Mouse (Mus musculus) embryo, embryonic 10 days (tissue): ENCODE results near the gene Tekt3.

Source experiments
- DNase-seq: peaks from one replicate; pipeline ENCODE4 v3.0.0-alpha.2; 2015; ENCODE audit warnings: low spot score

The Tekt3 gene

DNA sequence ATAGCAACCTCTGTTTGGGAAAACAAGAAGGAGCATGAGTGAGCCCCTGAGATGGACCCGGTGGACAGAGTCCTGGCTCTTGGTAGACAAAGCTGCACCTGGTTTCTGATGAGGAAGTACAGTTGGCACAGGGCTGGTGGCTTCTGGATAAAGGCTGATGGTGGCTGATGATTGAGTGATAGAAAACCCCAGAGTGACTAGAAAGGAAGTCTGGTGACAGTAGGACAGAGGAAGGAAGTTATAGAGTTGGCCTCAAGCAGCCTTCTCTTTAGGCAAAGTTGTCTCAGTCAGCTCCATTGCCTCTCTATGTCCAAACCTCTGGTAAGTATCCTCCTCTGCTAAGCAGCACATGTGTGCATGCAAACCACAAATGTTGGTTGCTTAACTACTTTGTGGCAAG is 1.5 kb upstream of the Tekt3 start:
- DNase-seq = no peak

DNA sequence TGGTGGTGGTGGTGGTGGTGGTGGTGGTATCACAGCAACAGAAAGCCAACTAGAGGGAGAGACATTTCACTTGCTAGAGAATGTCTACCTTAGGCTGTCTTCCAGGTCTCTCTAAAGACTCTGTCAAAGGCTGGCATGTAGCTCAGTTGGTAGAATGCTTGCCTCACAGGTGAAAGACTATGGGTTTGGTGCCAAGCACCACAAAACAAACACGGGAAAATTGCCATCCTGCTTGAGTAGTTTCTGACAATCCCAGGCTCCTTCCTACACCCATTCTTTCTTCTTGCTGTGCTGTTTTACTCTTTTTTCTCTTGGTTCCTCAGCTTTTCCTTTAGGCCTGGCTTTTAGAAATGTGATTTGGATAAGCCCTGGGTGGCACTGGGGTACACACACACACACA is 5.1 kb downstream of the Tekt3 start:
- no peak for DNase-seq

DNA sequence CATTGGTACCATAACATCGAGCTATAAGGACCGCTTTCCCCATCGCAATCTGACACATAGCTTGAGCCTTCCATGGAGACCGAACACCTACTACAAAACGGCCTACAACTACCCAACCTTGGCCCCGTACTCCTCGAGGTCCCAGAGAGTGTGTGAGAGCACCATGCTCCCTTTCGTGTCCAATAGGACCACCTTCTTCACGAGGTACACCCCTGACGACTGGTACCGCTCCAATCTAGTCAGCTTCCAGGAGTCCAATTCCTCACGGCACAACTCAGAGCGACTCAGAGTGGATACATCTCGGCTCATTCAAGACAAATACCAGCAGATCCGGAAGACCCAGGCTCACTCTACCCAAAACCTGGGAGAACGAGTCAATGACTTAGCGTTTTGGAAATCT is 8.6 kb downstream of the Tekt3 start:
- no peak for DNase-seq

DNA sequence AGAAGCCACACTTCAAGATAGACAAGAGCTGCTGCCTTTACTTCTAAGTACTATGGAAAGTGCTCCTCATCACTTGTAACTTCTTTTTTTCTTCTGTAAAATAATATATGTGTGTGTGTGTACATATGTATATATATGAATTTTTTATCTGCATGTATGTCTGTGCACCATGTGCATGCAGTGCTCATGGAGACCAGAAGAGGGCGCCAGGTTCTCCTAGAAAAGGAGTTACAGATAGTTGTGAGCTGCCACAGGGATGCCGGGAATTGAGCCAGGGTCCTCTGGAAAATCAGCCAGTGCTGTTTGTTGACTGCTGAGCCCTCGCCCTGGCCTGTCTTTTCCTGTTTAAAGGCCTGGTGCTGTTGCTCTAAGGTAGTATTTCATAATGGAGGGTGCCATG is 23.1 kb downstream of the Tekt3 start:
- DNase-seq = no peak

DNA sequence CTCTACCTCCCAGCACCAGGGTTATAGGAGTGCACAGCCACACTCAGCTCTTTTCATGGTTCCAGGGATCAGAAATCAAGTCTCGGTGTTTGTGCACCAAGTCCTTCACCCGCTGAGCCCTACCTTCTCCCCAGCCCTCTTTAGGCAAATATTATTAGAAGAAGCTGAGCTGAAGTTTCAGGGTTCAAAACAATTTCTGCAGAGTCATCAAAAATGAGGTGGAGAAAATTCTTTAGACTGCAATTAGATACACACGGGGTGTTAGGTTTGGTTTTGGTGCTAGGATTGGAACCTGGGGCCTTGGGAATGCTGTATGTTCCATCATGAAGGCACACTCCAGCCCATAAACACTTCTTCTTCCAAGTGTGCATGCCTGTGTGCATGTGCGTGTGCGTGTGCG is 27.2 kb downstream of the Tekt3 start:
- no peak for DNase-seq

DNA sequence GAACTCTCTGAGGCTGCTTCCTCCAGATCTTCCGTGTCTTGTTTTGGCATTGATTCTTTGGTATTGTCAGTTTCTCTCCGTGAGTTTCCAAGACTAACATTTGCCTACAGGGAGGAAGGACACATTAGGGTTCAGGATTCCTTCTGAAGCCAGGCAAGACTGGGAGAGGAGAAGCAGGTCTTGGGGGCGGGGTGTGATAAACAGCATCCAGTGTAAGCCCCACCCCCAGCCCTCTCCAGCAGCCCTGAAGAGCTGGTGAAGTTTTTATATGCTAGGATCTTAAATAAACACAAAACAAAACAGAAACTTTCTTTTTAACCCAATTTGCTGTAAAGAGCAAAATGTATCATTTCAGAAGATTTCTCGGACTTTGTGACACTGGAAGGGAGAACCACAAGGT is 28.8 kb downstream of the Tekt3 start:
- DNase-seq = no peak

DNA sequence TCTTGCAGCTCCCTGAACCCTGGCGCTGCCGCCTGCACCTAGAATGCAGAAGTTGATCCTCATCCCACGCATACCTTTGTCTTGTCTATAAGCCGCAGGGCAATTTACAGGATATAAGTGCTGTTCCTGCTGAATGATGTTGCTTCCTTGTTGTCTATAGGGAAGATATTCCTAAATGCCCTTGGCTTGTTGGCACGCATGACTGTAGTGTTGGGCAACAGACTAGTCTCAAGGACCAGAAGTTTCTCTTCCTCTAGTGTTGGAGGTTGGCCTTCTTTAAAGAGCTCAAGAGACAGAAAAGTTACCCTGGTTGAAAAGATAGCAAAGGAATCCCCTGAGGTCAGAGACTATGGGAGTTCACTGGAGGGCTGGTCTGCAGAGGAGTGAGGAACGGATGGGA is 29.5 kb downstream of the Tekt3 start:
- DNase-seq = no peak

DNA sequence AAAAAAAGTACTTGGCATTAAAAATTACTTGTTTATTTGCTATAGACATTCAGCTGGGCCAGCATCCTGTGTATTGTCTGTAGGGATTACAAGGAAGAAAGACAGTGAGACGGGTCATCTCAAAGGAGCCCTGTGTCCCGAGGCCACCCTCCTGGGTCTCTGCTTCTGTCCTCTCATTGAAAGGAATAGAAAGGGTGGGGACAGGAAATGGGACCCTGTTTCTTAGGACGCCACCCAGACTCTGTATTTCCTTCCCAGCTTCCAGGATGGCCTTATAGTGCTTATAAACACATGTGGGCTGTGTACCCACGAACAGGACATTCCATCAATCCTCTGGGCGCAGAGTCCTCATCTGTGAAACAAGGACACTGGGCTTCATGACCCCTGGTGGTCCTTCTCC is 30.8 kb downstream of the Tekt3 start:
- DNase-seq = no peak

DNA sequence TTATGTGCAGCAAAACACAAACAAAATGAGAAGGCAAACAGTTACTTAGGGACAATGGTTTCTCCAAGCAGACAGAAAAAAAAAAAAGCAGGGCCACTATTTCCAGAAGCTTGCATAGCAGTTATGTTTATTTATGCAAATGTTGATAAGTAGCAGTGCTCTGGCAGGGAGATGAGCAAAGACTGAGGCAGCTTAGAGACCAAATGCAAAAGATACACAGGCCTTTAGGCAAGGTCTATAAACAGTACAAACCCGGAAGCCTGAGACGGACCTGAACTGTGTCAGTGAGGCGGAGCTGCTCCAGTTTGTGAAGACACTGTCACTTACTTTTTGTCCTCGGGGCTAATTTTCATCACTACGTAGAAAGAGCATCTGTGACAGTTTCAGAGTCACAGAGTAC is 32.1 kb downstream of the Tekt3 start:
- DNase-seq = no peak

DNA sequence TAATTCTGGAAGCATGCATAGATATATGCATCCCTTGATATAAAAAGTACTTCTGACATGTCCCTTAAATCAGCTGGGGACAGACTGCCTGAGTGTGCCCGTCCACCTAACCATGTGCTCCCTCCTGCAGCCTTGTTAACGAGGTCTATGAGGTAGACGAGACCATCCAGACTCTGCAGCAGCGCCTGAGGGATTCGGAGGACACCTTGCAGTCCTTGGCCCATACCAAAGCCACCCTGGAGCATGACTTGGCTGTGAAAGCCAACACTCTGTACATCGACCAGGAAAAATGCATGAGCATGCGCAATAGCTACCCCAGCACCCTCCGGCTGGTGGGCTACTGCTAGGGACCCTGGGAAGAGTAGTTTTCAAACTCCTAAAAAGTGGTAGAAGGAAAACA is 33.0 kb downstream of the Tekt3 start:
- no peak for DNase-seq

DNA sequence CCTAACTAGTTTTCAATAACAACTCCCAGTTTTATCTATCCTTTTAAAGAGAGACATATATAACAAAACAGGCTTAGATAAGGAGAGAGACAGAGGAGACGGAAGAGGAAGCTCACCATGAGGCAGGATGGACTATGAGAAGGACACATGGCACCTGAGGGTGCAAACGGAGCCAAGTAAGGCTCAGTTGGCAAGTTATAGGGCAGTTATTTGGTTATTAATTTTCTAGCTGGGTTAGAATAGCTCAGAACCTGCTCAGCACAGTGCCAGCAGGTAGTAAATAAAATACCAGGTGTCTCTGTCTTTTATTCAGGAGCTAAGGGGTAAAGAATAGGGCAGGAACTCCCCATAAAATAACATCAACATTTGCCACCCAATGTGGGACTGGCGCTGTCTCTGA is 36.6 kb downstream of the Tekt3 start:
- DNase-seq = no peak

DNA sequence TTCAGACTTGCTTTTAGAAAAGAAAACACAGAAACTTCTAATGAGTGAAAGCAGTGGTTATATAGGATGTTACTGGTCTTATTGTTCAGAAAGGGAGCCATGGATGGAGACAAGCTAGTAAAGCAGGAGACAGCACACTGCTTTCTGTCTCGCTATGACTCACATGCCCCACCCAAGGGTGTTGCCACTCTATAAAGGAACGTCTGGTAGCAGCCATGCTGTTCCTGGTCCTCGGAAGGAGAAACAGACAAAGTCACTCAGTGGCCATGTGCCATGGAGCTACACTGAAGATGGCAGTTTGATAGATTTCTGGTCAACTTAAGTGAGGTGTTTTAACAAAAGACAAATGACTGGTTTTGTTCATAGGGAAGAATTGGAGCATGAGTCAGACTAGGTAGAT is 37.9 kb downstream of the Tekt3 start:
- DNase-seq = no peak

DNA sequence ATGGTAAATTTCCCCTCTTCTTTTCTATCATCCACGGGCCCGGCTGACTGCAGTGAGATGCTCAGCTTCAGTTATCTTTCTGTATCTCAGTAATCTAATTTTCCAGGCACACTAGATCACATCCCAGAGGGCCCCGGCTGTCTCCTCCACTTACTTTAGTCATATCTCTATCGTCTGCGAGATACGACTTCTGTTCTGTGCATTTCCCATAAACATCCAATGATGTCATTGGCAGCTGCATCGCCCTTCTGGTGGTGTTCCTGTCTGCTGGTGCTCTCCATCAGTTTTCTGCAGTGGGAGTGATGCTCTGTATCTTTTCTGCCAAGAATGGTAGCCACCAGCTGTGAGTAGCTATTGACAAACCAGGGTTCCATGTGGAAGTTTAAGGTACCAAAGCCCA is 41.8 kb downstream of the Tekt3 start:
- DNase-seq = no peak

DNA sequence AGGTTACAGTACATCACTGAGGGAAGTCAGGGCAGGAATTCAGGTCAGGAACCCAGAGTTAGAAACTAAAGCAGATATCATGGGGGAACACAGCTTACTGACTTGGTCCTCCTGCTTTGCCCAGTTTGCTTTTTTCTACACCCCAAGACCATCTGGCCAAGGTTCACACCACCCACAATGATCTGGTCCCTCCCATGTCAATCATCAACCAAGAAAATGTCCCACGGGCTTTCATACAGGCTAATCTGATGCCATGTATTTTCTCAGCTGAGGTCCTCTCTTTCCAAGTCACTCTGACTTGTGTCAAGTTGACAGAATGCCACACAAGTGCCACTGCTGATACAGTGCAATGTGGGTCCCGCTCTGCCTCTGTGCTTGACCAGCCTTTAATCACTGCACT is 42.6 kb downstream of the Tekt3 start:
- no peak for DNase-seq

DNA sequence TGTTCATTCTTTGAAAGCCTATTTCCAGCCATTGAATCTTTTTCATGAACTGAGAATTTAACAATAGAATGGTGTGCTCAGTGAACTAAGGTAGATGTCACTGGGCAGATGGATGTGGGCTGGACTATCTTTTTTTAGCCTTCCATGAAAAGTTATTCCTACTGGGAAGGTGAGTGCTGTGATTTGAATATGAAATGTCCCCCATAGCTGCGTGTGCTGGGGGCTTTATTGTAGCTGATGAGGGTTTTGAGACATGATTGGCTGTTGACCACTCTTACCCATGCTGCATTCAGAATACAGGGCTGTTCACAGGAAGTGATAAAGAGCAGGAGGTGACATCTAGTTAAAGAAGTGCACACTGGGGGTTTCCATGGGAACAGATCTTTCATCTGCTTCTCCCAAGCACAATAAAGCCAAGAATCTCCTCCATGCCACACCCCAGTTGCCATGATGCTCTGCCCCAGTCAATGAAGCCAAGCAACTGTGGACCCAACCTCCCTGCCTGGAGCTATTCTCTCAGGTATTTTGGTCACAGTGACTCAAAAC is 47.8 kb downstream of the Tekt3 start:
- no peak for DNase-seq

DNA sequence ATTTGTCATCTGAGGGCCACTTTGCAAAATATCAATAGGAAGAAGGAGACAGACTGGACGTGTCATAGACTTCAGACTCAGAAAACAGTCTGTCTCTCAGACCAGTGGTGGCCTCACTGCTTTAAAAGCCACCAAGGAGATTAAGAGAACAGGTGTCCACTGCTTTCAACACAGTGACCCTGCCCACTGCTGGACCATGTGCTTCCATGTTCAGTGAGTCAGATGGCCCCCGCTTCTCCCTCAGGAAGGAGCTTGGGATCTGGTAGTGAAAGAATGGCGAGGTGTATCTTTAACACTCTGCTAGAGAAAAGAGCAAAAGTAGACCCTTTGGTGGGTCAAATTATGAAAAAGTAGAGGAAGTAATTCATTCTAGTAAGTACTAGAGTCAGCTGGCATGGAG is 48.9 kb downstream of the Tekt3 start:
- DNase-seq = no peak

DNA sequence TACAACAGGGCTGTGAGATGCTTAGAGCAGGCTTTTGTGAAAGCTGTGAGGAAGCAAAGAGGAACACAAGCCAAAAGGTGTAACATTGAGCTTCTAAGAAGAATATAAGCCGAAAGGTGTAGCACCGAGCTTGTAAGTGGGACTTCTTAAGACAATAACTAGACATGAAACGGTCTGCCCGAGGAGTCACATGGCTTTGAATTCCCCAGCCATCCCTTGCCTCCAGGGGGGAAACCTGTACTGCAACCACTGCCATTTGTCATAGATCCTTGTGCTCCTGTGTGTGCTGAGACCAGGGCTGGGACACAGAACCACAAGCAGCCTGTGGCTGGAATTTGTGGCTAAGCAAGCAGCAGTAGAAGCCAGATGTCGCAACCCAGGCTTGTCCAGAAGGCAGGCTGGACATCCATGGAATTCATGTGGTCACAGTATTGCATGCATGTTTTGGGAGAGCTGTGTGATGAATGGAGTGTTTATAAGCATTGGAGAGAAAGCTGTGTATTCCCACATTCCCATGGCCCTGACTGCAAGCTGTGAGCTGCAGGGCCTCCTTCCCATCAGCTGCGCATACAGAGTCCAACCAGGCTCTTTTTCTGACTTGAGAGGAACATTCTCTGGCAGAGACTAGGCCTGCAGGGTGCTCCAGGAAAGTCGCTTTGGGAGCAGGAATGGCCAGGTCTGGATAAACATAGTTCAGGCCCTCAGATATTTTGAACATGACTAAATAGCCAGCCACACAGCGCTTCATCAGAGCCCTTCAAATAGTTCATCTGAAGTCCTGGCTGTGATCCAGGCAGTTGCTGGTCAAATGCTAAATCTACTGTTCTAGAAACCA is 53.6 kb downstream of the Tekt3 start:
- no peak for DNase-seq

DNA sequence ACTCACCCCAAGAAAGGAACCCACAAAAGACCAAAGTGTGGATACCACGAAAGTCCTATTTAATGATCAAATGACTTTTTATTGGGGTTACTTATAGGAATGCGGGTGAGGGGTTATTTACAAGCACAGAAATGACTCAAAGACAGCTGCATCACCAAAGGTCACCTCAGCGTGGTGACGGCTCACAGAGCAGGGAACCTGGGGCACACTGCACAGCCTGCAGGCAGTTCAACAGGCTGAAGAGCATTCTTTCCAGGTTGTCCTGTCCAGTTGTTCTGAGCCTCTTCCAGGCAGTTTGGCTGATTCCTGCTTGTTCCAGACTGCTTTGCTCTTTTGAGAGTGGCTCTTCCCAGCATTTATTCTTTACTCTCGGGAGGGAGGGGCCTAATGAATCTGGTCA is 55.2 kb downstream of the Tekt3 start:
- no peak for DNase-seq

DNA sequence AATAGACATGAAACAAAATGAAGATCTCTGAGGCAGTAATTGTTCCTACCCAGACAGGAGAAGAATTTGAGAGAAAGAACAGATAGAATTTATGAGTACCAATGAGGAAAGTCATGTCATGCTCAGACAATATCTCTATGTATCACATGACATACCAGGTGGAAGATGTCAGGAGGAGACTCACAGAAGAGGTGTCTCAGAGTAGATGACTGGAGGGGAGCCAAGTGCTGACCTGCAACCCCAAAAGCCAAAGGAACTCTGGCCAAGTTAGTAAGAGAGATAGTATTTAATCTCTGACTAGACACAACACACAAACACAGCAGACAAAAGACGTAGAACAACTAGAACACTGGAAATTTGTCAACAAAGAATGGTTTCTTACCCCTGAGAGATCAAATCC is 55.8 kb downstream of the Tekt3 start:
- DNase-seq = no peak

DNA sequence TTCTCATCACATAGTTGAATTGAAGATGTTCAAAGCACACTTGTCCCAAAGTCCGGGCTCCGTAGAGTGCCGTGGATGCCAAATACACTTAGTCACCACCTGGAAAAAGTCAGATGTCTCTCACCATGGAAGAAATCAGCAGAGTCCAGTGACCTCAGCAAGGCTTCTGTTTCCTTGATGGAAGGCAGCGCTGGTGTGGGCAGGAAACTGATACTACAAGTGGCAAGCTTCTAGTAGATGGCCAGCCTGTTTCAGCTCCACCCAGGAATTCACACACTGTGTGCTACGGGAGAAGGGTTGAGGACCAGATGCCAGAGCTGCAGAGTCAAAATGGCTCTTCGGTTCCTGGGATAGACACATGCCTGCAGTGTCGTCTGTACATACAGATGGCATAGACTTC is 58.3 kb downstream of the Tekt3 start:
- no peak for DNase-seq

DNA sequence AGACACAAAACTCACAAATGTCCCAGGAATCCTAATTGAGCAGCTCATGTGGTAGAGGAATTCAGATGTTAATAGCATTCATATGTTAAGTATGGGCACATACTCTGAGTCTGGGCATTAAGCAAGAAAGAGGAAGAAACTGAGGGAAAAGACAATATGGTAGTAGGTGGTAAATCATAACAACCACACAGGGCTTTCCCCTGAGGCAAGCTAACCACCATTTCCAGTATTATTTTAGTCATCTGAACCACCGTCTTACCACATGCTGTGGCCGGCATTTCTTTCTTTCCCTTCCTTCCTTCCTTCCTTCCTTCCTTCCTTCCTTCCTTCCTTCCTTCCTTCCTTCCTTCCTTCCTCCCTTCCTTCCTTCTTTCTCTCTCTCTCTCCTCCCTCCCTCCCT is 60.8 kb downstream of the Tekt3 start:
- DNase-seq = no peak

DNA sequence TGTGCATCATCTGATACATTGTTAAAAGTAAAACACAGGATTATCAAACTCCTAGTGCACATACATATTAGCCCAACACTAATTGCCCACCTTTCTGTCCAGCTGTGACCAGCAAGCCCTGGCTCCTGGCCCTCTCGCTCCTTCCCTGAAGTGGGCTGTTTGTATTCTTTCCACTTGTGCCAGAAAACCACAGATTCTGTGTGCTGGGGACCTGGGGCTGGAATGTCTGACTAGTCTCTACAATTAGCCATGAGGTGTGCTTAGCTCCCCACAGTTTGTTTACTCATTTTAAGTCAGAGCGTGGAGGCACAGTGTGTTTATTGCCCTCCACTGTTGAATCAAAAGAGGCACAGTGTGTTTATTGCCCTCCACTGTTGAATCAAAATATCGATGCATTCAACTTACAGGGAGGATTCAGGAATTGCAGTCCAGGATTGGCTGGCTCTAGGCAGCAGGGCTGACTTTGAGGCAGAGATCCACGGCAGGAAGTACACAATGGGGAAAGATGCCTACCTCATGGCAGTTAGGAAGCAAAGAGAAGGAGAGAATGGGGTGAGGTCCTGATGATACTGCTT is 61.4 kb downstream of the Tekt3 start:
- DNase-seq = no peak

DNA sequence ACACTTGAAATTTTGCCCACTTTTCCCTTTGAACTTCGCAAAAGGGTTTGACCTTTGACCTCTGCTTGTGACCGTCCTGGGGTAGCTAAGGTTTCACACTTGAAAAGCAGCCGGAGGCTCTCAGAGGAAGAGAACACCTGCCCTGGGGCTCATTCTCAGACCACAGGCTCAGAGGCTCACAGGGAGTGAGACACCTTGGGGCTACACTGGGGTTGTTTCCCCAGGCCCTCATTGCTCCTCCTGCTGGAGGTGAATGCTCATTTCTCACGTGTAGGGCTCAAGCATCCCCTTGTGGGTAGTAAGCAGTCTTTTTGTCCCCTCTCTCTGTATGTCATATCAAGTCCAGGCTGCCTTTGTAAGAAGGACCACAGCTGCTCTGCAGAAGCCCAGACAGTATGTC is 62.9 kb downstream of the Tekt3 start:
- DNase-seq = peak; percentile 74
